Mouse (Mus musculus): ENCODE measurements around the gene Gstt3.

GRCm38 (mm10) chr10:75764519-75765473 is 16.4 kb downstream of the Gstt3 start:
- peak; percentile 60 for TF ChIP-seq CTCF (IDR thresholded peaks at IDR 0.05; ENCODE audit: borderline replicate concordance, insufficient read depth, low read depth, low read length)
- TF ChIP-seq POLR2A (IDR thresholded peaks at IDR 0.05; ENCODE audit: borderline replicate concordance, insufficient read depth, low read length): no peak
